Mouse (Mus musculus) fat pad, adult 2 months (tissue): ENCODE measurements around the gene Zfp683.

Experiments
- DNase-seq: peaks from one replicate; pipeline ENCODE4 v3.0.0-alpha.2; 2011; ENCODE audit warnings: low read depth, low spot score; ENCODE audit errors: extremely low read depth

Zfp683 gene

DNA sequence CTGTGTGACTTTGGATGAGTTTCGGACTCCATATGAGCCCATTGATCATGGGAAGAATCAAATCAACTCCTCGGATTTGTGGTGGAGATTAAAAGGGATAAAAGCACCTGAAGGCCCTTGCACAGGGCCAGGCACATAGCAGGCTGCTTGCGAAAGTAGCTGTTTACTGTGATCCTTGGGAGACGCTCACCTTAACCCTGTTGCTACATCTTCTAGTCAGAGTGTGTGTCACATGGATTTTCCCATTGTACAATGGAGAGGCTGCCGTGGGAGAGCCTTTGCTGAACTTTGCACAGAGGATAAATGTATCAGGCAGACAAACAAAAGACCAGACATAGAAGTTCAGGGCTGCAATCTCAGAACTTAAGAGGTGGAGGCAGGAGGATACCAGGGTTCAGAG lies 1.7 kb upstream of the Zfp683 start:
- DNase-seq, result peak; percentile 77

DNA sequence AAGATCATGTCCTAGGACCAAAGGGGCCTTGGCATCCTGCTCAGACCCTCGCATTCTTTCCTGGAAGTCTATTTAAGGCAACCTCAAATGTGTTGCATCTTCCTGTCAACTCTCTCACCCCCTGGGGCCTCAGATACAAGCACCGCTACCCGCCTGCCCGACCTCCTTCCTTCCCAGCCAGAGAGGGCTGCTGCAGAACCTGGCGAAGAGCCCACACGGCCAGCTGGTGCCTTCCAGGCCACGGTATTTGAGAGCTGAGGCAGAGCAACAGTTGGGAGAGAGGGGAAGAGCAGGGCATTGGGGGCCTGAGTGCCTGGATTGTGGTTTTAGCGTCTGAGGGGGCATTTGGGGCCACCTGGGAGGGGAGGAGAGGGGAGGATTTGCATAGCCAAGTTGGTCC lies 1.1 kb upstream of the Zfp683 start:
- no peak for DNase-seq

DNA sequence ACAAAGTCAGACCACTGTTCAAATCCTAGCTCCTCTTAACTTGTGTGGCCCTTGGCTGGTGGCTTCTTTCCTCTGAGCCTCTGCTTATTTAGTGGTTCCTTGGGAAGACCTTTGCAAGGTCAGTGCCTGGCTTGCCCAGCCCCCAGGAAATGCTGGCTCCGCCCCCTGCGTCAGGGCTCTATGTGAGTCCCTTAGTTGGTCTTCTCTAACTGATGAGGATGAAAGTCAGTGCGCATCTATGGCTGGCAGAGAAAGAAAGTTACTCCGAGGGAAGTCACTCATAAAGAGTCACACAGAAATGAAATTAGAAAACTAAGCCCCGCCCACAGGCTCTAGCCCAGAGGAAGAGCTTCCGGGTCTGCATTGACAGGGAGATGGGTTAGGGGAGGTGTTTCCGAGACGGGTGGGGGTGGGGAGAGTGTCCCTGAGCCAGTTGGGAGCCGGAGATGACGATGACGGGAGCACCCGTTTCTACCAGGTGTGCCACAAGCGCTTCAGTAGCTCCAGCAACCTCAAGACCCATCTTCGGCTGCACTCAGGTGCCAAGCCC lies 4.6 kb downstream of the Zfp683 start:
- DNase-seq, result no peak

DNA sequence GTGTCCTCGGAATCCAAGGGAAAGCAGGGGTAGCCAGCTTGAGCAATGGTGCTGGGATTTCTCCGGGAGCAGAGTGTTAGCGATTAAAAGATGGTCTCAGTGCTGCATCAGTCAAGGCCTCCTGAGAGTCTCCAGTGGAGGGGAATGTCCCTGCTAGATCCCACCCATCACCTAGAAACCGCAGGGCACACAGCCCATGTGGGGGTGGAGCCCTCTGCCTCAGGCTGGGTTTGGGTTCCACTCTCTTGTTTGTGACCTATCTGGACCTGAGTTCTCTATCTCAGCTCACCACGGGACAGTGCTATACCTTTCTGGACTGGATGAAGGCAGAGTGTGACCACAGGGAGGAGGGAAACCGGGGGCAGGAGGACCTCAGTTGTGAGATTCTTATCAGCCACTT lies 5.3 kb downstream of the Zfp683 start:
- DNase-seq, result no peak

DNA sequence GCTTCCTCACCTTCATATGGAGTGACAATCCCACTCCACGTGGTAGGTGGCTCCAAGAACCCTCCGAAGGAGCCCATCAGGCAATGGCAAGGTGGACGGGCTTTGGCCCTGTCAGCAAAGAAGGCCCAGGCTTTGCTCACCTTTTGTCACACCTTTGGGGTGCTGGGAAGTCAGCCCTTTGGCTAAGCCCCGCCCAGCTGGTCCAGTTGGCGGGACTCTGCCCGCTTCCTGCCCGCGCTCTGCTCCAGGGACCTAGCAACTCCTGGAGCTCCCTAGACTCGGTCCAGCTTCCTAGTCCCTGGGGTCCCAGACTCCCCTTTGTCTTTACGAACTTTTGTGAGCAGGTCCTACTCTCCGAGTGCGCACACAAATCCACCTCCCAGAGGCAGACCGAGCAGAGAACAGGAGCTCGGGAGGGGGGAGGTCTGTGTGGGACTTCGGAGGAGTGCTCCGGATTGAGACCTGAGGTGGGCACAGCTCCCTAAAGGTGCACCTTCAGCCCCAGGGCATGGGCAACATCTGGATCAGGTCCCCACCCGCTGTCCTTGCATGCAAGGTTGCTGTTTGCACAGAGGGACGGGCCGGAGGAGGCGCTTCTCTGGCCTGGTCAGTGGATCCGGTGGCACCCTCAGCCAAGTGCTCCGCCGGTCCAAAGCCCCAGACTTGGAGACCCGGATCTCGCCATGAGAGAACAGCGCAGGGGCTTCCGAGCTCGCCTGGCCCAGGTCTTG lies 6.7 kb downstream of the Zfp683 start, which contains the start of gene Crybg2:
Gene Crybg2 (plus strand): TSS at position 681 of the 731 bp plus-strand sequence.
- DNase-seq, result no peak

DNA sequence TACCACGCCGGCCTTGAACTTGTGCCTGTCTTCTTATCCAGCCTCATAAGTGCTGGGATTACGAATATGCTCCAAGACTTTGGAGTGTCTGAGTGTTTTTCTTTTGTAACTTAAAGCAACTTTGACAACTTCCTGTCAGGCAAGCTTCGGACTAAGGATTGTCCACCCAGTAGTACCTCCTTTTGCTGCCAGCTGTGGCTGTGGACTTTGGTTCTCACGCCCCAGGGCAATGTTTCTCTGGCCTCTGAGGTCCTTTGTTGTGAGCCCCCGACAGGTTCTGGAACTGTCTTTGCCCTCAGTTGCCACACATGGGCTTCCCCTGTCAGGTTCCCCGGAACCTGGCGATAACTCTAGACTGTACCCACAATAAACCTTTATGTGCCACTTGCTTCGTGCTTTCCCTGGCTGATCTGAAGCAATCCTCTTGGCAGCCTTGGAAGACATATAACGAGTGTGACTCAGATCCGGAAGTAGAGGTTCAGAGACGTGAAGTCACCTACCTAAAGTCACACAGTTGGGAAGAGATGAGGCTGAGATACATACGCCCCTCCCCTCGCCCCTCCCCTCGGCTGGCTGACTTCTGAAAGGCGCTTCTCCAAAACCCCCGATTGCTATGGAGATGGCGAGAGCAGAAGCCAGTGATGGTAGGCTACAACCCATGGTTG lies 7.7 kb downstream of the Zfp683 start:
- peak; percentile 97 for DNase-seq

DNA sequence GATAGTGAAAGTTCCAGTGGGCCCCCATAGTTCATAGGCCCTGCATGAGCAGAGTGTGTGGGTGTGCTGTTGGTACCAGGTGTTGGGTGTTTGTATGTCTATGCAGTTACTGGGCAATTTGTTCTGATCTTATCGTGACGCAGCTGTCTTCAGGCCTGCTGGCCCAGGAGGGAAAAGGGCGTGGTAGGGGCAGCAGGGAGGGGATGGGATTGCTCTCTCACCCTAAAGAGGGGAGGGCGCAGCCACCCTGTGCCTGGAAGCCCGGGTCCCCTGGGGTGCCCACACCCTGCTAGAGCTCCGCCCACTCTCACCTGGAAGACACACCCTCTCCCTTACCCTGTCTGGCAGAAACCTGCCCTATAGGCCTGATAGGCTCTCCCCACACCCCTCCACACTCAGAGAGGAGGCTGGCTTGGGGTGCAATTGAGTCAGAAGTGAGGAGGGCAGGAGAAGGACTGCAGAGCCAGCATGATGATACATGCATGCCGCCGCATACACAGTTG lies 8.4 kb downstream of the Zfp683 start:
- peak; percentile 68 for DNase-seq

DNA sequence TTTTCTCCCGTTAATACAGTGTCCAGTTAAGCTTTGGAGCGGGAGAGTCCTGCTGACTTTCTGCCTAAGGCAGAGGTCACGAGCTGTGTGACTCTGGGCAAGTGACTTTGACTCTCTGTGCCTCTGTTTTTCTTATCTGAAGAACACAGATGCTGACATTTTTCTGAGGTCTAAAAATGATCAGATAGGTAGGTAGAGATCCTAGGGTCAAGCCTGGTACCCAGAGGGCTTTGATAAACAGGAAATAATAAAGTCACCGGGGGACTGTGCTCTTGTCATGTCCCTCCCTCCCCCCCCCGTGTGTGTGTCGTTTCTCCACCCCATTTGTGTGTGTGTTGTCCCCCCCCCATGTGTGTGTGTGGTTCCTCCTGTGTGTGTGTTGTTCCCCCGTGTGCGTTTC lies 8.9 kb downstream of the Zfp683 start:
- DNase-seq, result no peak

DNA sequence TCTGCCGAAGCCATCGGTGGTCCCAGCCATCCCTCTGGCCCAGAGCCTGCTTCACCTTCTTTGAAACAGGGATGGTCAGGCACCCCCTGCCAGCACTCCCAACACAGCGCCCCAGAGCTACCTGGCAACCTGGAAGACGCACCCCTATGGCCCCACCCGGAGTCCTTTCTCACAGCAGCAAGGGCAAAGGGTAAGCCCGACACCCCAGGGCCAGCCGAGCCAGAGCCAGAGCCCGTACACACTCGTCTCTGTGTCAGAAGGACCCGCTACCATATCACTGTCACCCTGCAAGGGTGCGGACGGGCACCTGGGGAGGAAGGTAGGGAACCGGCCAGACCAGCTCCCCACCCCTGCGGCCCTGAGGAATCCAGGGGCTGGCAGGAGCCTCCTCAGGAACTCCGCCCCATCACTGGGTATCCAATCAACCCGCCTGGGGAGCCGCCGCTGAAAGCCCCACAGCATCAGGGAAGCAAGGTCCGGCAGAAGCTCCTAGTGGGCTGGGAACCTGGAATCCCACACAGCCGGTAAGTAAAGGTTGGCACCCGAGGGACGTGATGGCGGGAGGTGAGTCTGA lies 11.9 kb downstream of the Zfp683 start:
- no peak for DNase-seq

DNA sequence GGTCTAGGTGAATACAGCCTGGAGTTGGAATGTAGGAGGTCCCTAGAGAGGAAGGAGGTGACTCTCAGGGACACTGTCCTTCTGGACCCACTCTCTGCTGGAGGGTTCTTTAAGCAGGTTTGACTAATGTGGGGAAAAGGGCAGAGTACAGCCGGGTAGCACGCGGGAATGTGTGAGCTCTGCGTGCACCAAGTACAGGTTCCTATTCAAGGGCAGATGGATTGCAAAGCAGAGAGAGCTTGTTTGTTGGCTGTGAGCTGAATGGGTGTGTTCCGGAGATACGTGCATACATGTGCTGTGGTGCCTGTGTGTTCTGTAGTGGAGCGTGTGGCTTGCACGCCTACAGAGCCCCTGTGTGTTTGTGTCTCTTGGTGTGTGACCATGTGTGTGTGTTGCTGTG lies 13.7 kb downstream of the Zfp683 start:
- DNase-seq, result no peak

DNA sequence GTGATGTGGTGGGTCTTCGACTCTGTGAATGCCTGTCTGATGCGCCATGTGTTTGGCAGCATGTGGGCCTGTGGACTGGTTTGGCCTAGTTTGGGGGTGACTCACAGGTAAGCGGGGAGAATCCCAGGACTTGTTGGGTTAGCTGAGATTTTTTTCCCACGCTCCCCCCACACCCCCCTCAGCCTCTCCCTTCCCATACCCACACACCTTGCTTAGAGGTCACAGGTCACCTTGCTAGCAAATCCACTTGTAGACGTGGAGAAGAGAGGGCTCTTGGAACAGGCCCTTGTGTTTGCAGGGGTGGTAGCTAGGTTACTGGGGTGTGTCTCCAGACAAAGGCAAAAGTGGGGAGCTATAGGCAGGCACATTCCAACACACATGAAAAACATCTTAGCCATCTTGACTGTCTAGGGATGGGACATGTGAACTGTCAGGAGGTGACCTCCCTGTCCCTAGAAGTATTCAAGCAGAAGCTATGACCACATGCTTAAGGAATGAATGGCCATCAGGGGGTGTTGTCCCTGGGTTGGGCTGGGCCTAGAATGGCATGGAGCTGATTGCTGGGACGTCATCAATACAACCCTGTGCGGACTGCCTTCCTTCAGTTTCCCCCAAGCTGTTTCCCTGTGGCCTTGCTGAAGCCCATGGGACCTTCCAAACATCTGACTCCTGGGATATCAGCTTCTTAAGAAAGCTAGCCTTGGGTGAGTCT lies 14.4 kb downstream of the Zfp683 start:
- DNase-seq, result no peak

DNA sequence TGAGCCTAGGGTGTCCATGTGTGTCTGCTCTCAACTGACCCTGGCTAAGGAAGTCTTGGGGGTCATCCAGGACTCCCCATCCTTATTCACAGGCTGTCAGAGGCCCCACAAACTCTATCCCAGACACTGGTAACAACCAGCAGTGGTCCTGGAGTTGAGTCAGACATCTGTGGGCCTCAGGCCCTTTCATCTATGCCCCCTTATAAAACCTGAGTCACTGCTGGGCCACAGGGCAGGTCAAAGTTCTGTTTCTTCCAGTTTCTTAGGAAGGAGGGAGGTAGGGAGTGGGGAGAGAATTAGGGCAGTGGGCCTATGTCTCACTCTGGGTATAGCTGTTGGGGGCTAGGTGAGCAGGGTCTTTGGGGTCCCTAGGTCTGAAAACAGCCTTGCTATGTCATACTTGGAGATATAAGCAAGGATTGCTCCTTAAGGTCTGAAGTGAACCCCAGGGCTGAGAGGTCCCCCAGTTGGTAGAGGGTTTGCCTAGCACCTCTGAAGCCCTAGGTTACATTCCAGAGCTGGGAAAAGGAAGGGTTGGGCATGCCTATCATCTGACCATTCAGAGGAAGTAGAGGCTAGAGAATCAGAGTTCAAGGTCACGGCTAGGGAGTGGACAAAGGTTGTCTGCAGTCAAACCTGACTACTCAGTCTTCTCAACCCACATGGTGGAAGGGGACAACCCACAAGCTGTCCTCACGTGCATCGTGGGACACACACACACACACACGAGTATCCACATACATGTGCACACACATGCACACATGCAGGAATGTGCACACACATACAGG lies 15.3 kb downstream of the Zfp683 start:
- no peak for DNase-seq

DNA sequence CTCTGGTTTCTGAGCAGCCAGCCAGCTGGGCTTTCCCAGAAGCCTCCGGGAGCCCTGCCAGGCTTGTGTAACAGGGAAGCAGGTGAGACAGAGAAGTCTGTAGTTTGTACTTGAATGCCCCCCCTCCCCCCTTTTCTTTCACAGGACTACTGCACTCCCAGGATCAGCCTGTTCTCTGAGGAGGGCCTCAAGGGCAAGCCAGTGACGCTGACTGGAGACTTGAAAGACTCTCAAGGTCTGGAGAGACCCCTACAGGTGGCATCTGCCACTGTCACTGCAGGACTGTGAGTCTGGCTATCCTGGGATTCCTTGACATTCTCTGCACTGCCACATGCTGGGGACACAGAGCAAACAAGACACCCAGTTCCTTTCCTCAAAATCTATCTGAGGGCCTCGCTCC lies 25.1 kb downstream of the Zfp683 start:
- peak; percentile 37 for DNase-seq

DNA sequence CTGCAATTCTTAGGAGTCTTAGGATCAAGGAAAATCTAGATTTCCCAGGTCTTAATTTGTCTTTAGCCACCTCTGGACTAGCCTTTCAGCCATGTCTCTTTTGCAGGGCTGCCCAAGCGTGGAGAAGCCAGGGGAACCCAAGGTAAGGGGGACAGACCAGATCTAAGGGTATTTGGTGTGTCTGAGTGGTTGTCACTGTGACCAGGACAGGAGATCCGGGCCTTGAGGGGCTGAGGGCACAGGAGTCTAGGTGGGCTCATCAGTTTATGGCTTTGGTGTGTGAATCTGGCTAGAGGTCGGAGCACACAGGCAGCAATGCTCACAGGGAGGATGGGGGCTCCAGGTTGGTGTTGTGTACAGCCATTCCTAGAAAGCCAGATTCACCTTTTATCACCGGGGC lies 27.0 kb downstream of the Zfp683 start:
- no peak for DNase-seq

DNA sequence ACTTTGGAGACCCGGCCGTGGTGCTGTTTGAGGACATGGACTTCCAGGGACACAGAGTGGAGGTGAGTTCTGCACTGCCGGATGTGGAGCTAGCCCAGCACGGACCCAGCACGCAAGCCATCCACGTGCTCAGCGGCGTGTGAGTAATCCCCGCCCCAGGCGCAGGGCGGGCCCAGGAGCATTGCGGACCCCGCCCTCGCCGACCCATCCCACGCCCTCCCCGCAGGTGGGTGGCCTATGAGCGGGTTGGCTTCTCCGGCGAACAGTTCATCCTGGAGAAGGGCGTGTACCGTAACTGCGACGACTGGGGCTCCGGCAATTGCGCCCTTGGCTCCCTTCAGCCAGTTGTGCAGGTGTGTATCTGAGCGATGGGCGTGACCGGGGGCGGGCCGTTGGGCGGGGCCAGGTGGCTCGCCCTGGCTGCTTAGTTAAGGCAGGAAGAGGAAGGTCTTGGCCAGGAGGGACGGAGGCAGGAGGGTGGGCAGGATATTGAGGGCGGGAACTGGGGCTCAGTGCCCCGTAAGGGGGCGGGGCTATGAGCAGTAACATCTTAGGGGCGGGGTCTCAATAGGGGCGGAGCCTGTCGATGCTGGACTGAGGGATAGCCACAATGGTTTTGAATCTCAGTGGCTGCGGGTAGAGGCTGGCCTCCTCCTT lies 28.2 kb downstream of the Zfp683 start:
- DNase-seq, result peak; percentile 64

DNA sequence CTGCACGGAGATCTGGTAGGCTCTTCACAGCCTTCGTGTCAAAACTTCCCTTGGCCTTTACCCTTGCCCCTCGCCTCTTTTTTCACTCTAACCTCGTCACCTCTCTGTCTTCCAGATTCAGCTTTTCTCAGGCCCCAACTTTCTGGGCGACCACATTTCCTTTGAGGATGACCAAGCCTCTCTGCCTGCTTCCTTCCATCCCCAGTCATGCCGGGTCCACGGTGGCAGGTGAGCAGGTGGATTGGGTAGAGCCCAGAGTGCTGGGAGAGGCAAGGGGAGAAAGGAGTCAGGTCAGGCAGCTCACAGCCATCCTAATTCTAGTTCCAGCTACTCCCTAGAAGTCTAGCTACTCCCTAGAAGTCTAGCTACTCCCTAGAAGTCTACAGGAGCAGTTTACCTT lies 28.8 kb downstream of the Zfp683 start:
- DNase-seq, result no peak

DNA sequence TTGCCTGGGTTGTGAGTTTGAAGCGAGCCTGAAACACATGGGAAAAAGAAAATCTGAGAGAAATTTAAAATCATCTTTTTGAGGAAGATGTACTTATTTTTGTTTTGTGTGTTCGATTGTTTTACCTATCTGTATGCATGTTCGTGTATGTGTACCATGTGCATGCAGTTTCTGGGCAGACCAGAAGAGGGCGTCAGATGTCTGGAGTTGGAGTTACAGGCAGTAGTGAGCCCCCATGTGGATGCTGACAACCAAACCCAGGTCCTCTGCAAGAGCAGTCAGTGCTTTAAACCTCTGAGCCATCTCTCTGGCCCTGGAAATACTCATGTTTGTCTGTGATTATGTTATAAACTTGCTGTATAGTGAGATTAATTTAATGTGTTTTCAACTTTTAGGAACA lies 31.4 kb downstream of the Zfp683 start:
- no peak for DNase-seq

DNA sequence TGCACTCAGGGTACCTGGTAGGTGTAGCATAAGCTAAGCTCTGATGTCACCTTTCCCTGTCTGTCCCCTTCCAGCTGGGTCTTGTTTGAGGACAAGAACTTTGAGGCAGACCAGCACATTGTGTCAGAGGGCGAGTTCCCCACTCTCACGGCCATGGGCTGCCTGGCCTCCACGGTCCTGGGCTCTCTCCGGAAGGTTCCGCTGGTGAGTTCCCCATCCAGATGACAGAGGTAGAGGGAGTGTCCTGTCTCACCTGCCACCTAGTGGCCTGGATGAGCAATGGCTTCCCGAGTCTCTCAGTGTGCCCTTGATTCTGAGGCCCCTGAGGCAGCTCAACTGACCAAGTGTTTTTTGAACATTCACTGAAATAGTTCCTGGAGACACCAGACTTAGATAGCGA lies 33.8 kb downstream of the Zfp683 start:
- no peak for DNase-seq

DNA sequence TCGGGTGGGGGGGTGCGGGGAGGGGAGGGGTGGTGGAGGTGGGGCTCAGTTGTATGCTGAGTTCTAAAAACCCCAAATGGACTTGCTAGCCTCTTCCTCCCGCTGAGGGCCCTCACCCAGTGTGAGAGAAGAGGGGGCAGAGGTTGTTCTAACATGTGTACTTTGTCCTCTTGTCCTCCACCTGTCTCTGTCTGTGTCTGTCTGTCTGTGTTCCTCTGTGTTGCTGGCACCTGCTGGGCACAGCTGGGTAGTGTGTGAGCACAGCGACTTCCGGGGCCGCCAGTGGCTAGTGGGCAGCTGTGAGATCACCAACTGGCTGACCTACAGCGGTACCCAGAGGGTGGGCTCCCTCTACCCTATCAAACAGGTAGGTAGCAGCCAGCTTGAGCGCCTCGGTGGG lies 35.4 kb downstream of the Zfp683 start:
- DNase-seq, result no peak
